Mouse (Mus musculus) c-Kit-positive CD71-positive TER-119-negative erythroid progenitor cells, embryonic 14.5 days (primary cell): ENCODE measurements around the gene Dctn3.
"Not testable (repeated sequence)": the region's sequence is repeated elsewhere in the genome, so short reads cannot be mapped to it uniquely, and the experiment has no call there.

Experiments used
- DNase-seq: peaks from one replicate; pipeline ENCODE4 v3.0.0-alpha.2; 2013; ENCODE audit warnings: low read depth

Gene Dctn3

DNA sequence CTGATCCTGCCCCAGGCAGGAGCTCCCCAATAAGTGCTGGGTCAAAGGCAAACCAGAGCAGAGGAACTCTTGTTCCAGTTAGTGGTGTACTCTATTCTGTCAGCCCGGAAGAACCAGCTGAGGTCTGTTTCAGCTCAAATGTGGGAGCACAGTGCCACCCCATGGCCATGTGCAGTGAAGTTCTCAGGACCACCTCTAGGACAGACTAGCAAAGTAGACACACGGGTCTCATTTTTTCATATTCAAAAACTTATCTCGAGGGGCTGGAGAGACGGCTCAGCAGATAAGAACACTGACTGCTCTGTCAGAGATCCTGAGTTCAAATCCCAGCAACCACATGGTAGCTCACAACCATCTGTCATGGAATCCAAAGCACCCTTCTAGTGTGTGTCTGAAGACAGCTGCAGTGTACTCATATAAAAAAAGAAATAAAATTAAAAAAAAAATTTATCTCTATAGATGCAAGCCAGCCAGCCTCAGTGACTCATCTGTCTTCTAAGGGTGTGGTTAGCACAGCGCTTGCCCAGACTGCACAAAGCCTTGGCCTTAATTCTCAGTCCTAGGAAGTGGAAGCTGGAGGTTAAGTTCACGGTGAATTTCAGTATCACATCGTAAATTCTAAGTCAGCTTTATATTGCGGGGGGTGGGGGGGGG, 14.8 kb upstream of the Dctn3 start:
- DNase-seq = no peak

DNA sequence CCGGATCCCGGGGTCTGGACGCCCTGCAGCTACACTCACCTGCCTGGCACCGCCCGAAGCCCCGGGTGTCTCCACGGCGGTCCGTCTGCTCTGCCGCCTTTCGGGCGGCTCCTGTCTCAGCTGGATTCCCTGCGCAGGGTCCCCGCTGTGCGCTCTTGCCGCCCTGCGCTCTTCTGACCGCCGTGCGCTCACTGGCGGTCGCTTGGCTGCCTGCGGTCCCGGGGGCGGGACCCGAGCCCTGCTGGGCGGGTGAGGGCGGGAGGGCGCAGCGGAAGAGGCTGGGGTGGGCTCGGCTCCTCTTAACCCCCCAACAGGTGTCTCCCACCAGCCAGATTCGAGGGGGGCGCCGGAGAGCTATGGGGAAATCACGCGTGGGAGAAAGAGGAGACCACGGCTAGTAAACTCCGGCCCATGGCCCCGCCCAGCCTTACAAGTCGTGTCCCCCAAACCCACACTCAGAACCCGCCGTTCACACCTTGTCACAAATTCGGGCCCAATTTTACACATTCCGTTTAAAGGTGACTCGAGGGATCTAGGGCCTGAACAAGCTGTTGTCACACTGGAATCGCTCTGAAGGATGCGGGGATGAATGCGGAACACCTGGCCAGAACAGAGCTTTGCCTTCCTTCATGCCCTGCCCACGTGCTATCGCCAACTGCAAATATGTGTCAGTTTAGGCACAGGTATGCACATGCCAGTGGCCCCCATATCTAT, 8.2 kb upstream of the Dctn3 start, which contains the start of gene Arid3c:
TSS of gene Arid3c (minus strand) at position 91 of the 714 bp plus-strand sequence.
- no peak for DNase-seq

- no peak for DNase-seq
Observed at GRCm38 (mm10) chr4:41726826-41727621, 4.1 kb upstream of the Dctn3 start.

DNA sequence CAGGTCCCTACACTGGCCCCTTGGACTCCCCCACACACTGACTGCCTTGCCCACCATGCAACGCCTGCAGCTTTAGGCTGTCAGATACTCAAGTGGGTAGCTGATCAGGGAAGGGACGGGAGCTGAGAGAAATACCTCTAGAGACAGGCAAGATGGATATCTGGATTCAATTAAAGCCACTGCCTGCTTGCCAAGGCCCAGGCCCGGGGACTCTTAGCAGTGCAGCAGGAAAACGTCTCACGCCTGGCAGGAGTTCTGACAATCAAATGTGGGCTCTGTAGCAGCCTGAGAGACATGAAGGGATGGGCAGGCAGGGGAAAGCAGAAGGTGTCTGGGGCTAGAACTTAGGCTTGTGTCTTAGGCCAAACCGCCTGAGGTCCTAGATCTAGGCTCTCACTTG, 6.1 kb downstream of the Dctn3 start:
- no peak for DNase-seq

- DNase-seq = no peak
Observed at GRCm38 (mm10) chr4:41715596-41715995, 7.4 kb downstream of the Dctn3 start.

GRCm38 (mm10) chr4:41715082-41715481, 7.9 kb downstream of the Dctn3 start:
- no peak for DNase-seq

DNA sequence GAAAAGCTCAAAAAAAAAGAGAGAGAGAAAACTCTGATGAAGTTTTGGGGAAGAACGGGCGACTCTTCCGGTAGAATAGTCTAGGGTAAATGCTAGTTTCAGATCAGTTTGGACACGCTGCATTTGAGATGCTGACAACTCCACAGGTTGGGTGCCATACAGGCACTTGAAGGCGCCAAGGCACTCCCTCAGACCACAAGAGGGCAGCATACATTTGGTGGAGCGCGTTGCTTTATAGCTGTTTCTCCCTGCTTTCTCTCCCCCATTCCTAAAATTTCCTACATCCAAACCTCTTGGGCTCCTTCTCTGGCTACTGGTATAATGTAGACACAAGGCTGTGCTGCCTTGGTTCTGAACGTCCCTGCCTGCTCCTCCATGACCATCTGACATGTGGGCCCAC, 8.7 kb downstream of the Dctn3 start:
- DNase-seq = peak; percentile 71

DNA sequence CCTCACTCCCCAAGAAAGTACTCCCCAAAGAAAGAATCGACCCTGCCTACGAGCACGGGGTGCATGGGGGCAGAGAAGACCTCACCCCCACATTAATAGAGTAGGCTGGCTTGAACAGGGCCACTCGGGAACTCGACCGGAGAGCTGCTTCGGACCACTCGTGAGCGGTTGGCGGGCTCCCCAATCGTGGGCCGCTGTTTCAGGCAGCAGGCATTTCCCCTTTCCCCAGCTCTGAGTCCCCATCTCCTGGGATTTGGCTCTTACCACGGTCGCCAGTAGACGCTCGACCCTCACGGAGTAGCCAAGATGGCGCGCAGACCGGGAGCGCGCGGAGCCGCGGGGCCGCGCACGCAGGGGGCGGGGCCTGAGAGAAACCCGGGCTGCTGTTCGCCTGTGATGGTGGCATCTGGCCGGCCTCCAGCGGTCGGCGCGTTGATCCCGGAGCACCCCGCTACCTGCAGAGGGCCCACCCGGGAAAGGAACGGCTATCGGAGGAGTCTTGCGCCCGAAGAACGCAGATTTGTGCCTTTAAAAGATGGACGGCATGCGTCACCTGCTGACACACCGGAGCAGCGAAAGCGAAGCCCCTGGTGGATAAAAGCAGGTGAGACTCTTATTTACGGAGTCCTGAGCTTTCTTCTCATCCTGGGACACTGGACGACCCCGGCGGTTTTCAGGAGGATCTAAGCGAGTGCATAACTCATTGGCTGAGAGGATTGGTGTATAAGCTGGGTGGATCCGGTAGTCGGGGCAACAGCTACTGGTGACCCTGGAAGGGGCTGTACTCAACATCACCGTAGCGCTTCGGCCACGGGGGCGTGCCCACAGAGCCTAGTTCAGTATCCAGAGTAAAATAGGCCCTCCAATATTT, 9.5 kb downstream of the Dctn3 start, which contains the start of gene Rpp25l:
TSS of gene Rpp25l (minus strand) at position 338 of the 871 bp plus-strand sequence.
- DNase-seq = peak; percentile 81

GRCm38 (mm10) chr4:41712421-41713196, 10.4 kb downstream of the Dctn3 start:
- DNase-seq = no peak

- DNase-seq = no peak
Observed at GRCm38 (mm10) chr4:41711705-41712375, 11.1 kb downstream of the Dctn3 start.

DNA sequence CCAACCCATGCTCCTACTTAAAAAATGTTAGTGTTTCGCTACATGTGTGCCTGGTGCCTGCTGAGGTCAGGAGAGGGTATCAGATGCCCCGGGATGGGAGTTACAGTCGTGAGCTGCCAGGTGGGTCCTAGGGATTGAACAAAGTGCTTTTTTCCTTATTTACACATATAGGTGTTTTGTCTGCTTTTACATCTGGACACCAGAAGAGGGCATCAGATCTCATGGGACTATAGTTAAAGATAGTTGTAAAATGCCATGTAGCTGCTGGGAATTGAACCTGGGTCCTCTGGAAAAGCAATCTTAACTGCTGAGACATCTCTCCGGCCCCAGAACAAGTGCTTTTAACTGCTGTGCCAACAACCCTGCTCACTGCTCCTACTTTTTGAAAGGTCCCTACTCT, 12.7 kb downstream of the Dctn3 start:
- DNase-seq = no peak

DNA sequence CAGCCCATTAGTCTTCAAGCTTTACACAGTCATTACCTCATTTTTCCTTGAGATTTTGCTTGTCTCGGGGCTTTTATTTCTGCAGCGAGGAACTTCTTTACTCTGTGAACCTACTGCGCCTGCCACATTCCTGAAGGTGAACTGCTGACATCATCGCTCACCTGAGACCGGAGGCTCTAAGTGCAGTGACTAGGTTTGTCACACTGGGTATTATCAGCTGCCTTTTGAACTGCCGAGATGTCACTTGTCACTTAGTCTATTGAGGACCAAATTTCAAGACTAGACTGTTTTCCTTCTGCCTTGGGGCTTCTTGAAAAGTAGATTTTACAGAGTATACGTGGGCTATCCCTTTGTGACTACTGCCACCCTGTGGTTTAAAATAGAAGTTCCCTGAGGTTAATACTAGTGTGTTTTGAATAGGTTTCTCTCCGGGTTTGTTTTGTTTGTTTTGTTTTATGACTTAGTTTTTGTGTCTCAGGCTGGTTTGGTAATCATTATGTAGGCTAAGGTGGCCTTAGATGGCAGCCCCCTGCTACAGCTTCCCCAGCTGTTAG, 14.7 kb downstream of the Dctn3 start:
- peak; percentile 53 for DNase-seq

GRCm38 (mm10) chr4:41707011-41707535, 15.9 kb downstream of the Dctn3 start:
- peak; percentile 61 for DNase-seq

- no peak for DNase-seq
Observed at GRCm38 (mm10) chr4:41705922-41706754, 16.8 kb downstream of the Dctn3 start.

- no peak for DNase-seq
Observed at GRCm38 (mm10) chr4:41704651-41705050, 18.3 kb downstream of the Dctn3 start.

- not testable (repeated sequence) for DNase-seq
Observed at GRCm38 (mm10) chr4:41702226-41702625, 20.7 kb downstream of the Dctn3 start.

DNA sequence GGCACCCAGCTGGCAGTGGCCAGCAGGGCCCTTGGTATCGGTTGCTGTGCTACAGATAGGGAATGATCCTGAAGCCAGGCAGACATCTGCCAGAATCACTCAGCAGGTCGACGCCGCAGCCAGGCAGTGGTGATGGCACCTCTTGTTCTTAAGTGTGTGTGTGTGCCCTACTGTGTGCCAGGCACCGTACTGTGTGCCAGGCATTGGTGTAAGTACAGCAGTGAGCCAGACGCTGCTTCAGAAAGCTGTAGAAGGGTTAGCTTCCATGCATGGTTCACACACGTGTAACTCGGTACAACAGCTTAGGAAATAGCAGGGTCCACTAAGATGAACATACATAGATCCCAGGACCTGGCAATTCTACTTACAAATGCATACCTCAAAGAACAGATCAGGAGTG, 22.7 kb downstream of the Dctn3 start:
- not testable (repeated sequence) for DNase-seq

DNA sequence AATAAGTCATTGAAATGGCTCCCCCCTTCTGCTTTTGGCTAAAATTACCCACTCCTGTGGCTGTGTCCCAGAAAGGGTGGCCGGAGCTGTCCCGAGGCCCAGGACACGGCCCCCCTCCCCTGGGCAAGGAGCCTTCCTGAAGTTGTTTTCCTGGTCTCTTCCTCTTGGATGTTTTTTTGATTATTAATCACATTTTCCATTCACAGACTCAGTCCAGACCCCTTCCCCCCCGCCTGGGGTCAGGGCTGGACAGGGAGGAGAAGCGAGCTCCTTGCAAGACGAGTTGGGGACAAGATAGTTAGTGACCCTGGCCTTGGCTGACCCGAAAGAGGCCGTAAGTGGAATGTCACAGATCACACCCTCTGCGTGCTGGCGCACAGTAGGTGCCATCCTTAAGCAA, 23.2 kb downstream of the Dctn3 start, which contains the start of gene Il11ra1:
TSS of gene Il11ra1 (plus strand) at position 207 of the 400 bp plus-strand sequence.
- not testable (repeated sequence) for DNase-seq
